Mouse (Mus musculus) olfactory bulb, adult 2 months (tissue): ENCODE measurements around the gene Usp49. TPM values are rescaled to one million over a fixed set of nuclear protein-coding genes. Genes with fewer than 3 reads are reported as not detected.
"Not testable (repeated sequence)": the region's sequence is repeated elsewhere in the genome, so short reads cannot be mapped to it uniquely, and the experiment has no call there.

Source experiments
- H3K27ac ChIP-seq: fragments of 200-500 bp; 2 replicates; pipeline ENCODE4 v1.5.1; 2012; ENCODE audit warnings: low read depth, low read length; ENCODE audit not compliant: insufficient read depth
- H3K4me1 ChIP-seq: fragments of 200-500 bp; 2 replicates; pipeline ENCODE4 v1.6.1; 2012; ENCODE audit warnings: low read length; ENCODE audit not compliant: control insufficient read depth, insufficient read depth
- H3K4me3 ChIP-seq: fragments of 200-500 bp; 2 replicates; pipeline ENCODE4 v1.5.1; 2012; ENCODE audit warnings: mild to moderate bottlenecking, low read depth, low read length, moderate library complexity; ENCODE audit not compliant: insufficient read depth
- CTCF ChIP-seq: fragments of 200-500 bp; IDR thresholded peaks from 2 replicates; pipeline ENCODE4 v1.5.1; 2012; ENCODE audit warnings: low read depth, mild to moderate bottlenecking, low read length, moderate library complexity; ENCODE audit not compliant: insufficient read depth
- POLR2A ChIP-seq: fragments of 200-500 bp; IDR thresholded peaks from 2 replicates; pipeline ENCODE4 v1.6.1; 2012; ENCODE audit warnings: mild to moderate bottlenecking, low read depth, low read length, moderate library complexity; ENCODE audit not compliant: insufficient read depth
- WGBS: fragments of 180-500 bp; shearing (Covaris S2); methylation state at CpG from one replicate; pipeline ENCODE4 v1.1.7; 2018; 5-methylcytosine and 5-hydroxymethylcytosine counted together
- polyA plus RNA-seq: library from polyadenylated mRNA; stranded (reverse); fragments of >200 nt; gene quantifications from 2 replicates; pipeline ENCODE4 v1.2.4, GENCODE M21; 2012; ENCODE audit warnings: low replicate concordance; ENCODE audit not compliant: missing spikeins, insufficient read depth, insufficient read length

Usp49 gene
- polyA plus RNA-seq, 1 experiment: not detected

GRCm38 (mm10) chr17:47595248-47596161 is 35.0 kb upstream of the Usp49 start:
- Histone ChIP-seq H3K27ac (no peak overlapping the region), H3K4me3 (peak overlapping the region; percentile 29), H3K4me1 (peaks cover 30% of the 10 kb centered on the region)
- 12% methylated on average over 20 of the region's 21 CpGs for WGBS
- TF ChIP-seq POLR2A: no peak
- no peak for TF ChIP-seq CTCF

- H3K27ac ChIP-seq: no peak overlapping the region
- no peak overlapping the region for H3K4me3 ChIP-seq
- WGBS: 60% methylated on average over 6 of the region's 6 CpGs
- H3K4me1 ChIP-seq: peaks cover 30% of the 10 kb centered on the region
- TF ChIP-seq POLR2A (no peak), CTCF (no peak)
Measured at GRCm38 (mm10) chr17:47596162-47596838, 34.2 kb upstream of the Usp49 start.

GRCm38 (mm10) chr17:47596839-47597164 is 33.7 kb upstream of the Usp49 start:
- WGBS: 83% methylated on average over 5 of the region's 5 CpGs
- H3K27ac ChIP-seq: no peak overlapping the region
- TF ChIP-seq CTCF (no peak), POLR2A (no peak)
- H3K4me1 ChIP-seq: peaks cover 30% of the 10 kb centered on the region
- no peak overlapping the region for H3K4me3 ChIP-seq

DNA sequence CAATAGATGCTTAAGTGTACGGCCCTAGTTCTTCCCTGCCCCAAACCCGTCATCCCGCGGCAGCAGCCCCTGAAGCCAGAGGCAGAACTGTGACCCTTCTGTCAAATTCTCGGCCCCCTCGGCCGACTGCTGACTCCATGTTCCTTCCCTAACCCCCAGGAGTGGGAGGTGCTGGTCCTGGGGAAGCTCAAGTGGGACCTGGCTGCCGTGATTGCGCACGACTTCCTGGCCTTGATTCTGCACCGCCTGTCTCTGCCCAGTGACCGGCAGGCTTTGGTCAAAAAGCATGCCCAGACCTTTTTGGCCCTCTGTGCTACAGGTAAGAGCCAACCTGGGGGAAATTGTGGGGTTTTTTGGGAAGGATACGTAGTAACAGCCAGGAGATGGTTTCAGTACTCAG is 33.2 kb upstream of the Usp49 start:
- no peak overlapping the region for H3K27ac ChIP-seq
- WGBS: 75% methylated on average over 13 of the region's 13 CpGs
- TF ChIP-seq POLR2A: no peak
- no peak for TF ChIP-seq CTCF
- peaks cover 30% of the 10 kb centered on the region for H3K4me1 ChIP-seq
- no peak overlapping the region for H3K4me3 ChIP-seq

DNA sequence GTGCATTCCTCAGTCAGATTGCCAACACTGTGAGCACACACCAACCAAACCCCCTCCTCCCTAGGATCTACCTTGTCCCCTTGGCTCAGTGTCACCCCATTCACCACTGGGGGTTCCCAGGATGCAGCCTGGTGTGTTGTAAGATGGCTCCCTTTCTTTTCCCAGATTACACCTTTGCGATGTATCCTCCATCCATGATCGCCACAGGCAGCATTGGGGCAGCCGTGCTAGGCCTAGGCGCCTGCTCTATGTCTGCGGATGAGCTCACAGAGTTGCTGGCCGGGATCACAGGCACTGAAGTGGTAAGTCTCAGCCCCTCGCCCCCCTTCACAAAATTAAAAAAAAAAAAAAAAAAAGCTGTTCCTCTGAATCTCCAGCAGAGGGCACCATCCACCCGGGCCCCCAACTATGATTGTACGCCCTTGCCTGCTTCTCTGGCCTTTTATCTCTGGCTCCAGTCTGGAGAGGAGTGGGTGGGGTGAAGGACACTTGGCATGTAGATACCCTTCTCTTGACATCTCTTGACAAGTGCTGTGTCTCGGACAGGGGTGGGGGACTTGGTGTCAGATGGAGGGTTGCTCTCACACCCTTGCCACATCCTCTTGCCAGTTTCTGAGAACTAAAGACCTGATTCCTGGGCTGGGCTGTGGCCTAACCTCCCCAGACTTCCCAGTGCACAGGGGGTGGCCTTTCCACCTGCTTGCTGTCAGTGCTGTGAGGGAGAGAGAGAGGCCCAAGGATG is 32.5 kb upstream of the Usp49 start:
- no peak overlapping the region for H3K27ac ChIP-seq
- H3K4me1 ChIP-seq: peaks cover 30% of the 10 kb centered on the region
- 15% methylated on average over 10 of the region's 10 CpGs for WGBS
- H3K4me3 ChIP-seq: no peak overlapping the region
- TF ChIP-seq CTCF: peak; percentile 58; the same call in 1 of the 2 replicates
- no peak for TF ChIP-seq POLR2A

- WGBS: 86% methylated on average over 10 of the region's 10 CpGs
- not testable (repeated sequence) for H3K27ac ChIP-seq
- peaks cover 28% of the 10 kb centered on the region for H3K4me1 ChIP-seq
Measured at GRCm38 (mm10) chr17:47598580-47599304, 31.7 kb upstream of the Usp49 start.

DNA sequence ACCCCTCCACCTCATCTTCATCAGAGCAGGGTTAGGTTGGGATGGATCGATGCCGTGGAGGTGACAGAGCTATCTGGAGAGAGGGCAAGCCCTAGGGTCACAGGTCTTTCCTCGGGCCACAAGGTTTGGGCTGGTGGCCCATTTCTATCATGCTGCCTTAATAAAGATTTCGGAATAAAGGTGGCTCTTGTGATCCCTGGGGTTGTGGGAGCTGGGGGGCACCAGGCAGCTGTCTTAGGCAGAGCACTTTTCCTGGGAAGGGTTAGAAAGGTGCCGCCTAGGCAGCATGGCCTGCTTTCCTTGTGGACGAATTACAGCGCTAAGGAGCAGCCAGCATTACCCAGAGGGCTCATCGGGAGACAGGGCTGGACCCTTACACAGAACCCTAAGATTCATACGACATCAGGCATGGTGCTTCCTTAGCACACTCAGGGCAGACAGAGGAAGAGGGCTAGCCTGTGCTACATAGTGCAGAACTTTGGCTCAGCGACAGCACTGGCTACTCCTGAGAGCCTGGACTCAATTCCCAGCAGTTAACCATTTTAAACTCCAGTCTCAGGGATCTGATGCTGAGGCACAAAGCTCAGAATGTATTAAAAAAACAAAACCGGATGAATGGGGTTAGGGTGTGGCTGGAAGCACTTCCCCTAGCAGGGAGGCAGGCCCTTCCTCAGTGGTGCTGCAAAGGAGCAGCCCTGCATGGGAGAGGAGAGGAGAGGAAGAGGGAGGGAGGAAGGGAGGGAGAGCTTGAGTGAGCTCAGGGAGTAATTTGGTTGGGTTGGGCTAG is 30.8 kb upstream of the Usp49 start:
- no peak overlapping the region for H3K27ac ChIP-seq
- TF ChIP-seq POLR2A (no peak), CTCF (no peak)
- WGBS: 76% methylated on average over 11 of the region's 11 CpGs
- H3K4me3 ChIP-seq: no peak overlapping the region
- peaks cover 25% of the 10 kb centered on the region for H3K4me1 ChIP-seq

More at GRCm38 (mm10) chr17:47598580-47599304, 31.7 kb upstream of the Usp49 start:
- not testable (repeated sequence) for H3K4me3 ChIP-seq
